Mouse (Mus musculus): ENCODE measurements around the gene Mrpl4.

DNA sequence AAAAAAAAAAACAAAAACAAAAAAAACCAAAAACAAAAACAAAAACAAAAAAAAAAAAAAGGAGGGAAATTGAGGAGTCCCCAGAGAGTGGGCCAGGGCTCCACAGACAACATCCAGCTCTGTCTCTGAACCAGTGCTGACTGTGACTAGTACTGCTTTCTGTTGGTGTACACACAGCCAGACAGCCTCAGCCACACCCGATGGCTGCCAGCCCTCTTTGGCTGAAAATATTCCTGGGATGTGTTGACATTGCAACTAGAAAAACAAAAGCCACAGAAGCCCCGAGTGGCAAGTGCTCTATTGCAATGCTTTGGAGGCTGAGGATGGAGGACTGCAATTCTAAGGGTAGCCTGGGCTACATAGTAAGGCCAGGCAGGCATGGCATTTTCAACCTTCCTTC is 7.8 kb downstream of the Mrpl4 start:
- TF ChIP-seq CTCF (IDR thresholded peaks at IDR 0.05; ENCODE audit: low read depth, low read length), result no peak
- no peak for TF ChIP-seq POLR2A (IDR thresholded peaks at IDR 0.05; ENCODE audit: extremely low read depth, insufficient read depth, low read length)
